Mouse (Mus musculus) heart, embryonic 10.5 days (tissue): ENCODE measurements around the gene Fabp1. TPM values are rescaled to one million over a fixed set of nuclear protein-coding genes. Genes with fewer than 3 reads are reported as not detected.
A peak's percentile ranks its signal among the peaks of the same experiment; 100 is the strongest.

Source experiments
- DNase-seq: peaks from one replicate; pipeline ENCODE4 v3.0.0-alpha.2; 2017; ENCODE audit warnings: low spot score
- H3K27ac ChIP-seq: fragments of 300-500 bp; sonication (generic); 2 replicates; pipeline ENCODE4 v1.5.1; 2016; ENCODE audit warnings: mild to moderate bottlenecking
- H3K27me3 ChIP-seq: fragments of 300-500 bp; sonication (generic); 2 replicates; pipeline ENCODE4 v1.6.1; 2016; ENCODE audit warnings: mild to moderate bottlenecking; ENCODE audit not compliant: poor library complexity, insufficient read depth, severe bottlenecking
- H3K36me3 ChIP-seq: fragments of 300-500 bp; sonication (generic); 2 replicates; pipeline ENCODE4 v1.6.1; 2016; ENCODE audit warnings: mild to moderate bottlenecking, moderate library complexity
- H3K4me1 ChIP-seq: fragments of 300-500 bp; sonication (generic); 2 replicates; pipeline ENCODE4 v1.6.1; 2016; ENCODE audit warnings: mild to moderate bottlenecking
- H3K4me3 ChIP-seq: fragments of 300-500 bp; sonication (generic); 2 replicates; pipeline ENCODE4 v1.5.1; 2016; ENCODE audit warnings: mild to moderate bottlenecking, moderate library complexity
- H3K9me3 ChIP-seq: fragments of 300-500 bp; sonication (generic); 2 replicates; pipeline ENCODE4 v1.6.1; 2016; ENCODE audit warnings: mild to moderate bottlenecking, moderate library complexity
- WGBS: fragments of 180-500 bp; shearing (Covaris S2); methylation state at CpG from one replicate; pipeline ENCODE4 v1.1.7; 2016; 5-methylcytosine and 5-hydroxymethylcytosine counted together
- polyA plus RNA-seq: library from polyadenylated mRNA; unstranded; fragments of >200 nt; fragmentation: Nextera tagmentation; extraction: Ambion mirVana; gene quantifications from 2 replicates; pipeline ENCODE4 v1.2.1, GENCODE M21; 2016

Fabp1 gene
- polyA plus RNA-seq, 1 experiment from 2014 or later = 1.9 TPM

DNA sequence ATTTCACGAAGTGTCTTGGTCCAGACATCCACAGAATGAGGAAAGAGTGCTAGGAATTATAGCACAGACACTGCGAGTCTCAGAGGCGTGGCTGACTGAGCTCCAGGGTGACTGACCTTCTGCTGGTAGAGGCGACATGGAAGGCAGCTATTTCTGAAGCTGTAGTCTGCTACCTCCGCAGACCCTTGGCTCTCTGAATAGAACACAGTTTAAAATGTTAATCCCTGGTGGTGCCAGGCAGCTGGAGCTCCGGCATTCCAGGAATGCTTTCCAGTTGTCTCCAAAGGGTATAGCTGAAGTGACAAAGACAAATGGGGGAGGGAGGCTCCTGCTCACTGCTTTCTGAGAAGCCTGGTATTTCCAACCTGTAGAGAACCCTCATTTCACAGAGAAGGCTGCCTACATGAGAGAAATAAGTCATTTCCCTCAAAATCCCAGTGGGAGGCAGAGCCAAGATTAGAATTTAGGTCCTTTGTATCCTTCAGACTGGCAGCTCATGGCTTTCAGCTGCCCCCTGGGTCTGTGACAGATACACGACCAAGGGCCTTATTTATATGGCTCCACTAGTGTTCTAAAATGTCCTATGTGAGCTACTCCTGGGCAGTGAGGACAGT lies 27.6 kb downstream of the Fabp1 start:
- Histone ChIP-seq H3K4me3 (0 out of 2 replicates have a peak overlapping the region, but pooled peaks have one; percentile 18), H3K27me3 (no peaks in the 10 kb centered on the region), H3K4me1 (peaks cover 31% of the 10 kb centered on the region), H3K36me3 (peaks cover 27% of the 10 kb centered on the region), H3K27ac (peak overlapping the region; percentile 84), H3K9me3 (no peaks in the 10 kb centered on the region)
- peak; percentile 87 for DNase-seq
- 4% methylated on average over 7 of the region's 7 CpGs for WGBS

- Histone ChIP-seq H3K27ac (no peak overlapping the region), H3K4me3 (no peak overlapping the region), H3K4me1 (0 out of 2 replicates have a peak, but pooled peaks cover 3% of the 10 kb centered on the region), H3K27me3 (no peaks in the 10 kb centered on the region), H3K9me3 (no peaks in the 10 kb centered on the region), H3K36me3 (peaks cover 56% of the 10 kb centered on the region)
- 74% methylated on average over 13 of the region's 13 CpGs for WGBS
- DNase-seq = no peak
Measured at GRCm38 (mm10) chr6:71235121-71235520, 35.5 kb downstream of the Fabp1 start.

- Histone ChIP-seq H3K4me1 (peaks cover 7% of the 10 kb centered on the region), H3K4me3 (no peak overlapping the region), H3K9me3 (no peaks in the 10 kb centered on the region), H3K36me3 (peaks cover 54% of the 10 kb centered on the region), H3K27me3 (no peaks in the 10 kb centered on the region), H3K27ac (no peak overlapping the region)
- DNase-seq = no peak
- 69% methylated on average over 3 of the region's 3 CpGs for WGBS
Measured at GRCm38 (mm10) chr6:71235944-71236343, 36.3 kb downstream of the Fabp1 start.

GRCm38 (mm10) chr6:71236506-71236905 lies 36.9 kb downstream of the Fabp1 start:
- no peaks in the 10 kb centered on the region for H3K9me3 ChIP-seq
- peaks cover 54% of the 10 kb centered on the region for H3K36me3 ChIP-seq
- no peak overlapping the region for H3K27ac ChIP-seq

DNA sequence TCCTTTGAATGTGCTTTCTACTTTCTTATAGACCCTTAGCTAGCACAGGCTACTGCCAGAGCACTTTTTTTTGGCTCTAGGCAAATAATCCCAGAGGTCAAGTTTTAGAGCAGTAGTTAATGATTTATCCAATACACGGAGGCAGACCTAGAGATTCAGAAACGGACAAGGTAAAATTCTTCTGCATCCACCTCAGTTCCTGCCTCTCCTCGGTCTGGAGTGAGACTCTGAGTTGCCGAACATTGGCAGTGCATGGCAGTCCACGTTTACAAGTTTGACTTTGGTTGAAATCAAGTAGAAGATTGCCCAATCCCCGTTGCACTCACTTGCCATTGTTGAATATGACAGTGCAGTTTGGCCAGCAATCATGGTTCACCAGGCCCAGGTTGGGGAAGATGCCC lies 37.4 kb downstream of the Fabp1 start:
- no peak overlapping the region for H3K27ac ChIP-seq
- no peak for DNase-seq
- H3K4me1 ChIP-seq = peaks cover 17% of the 10 kb centered on the region
- WGBS = 80% methylated on average over 6 of the region's 6 CpGs
- no peaks in the 10 kb centered on the region for H3K9me3 ChIP-seq
- H3K27me3 ChIP-seq = no peaks in the 10 kb centered on the region
- H3K36me3 ChIP-seq = peaks cover 54% of the 10 kb centered on the region
- no peak overlapping the region for H3K4me3 ChIP-seq

More at GRCm38 (mm10) chr6:71236506-71236905, 36.9 kb downstream of the Fabp1 start:
- 83% methylated on average over 6 of the region's 6 CpGs for WGBS
- no peaks in the 10 kb centered on the region for H3K27me3 ChIP-seq
- DNase-seq = no peak
- peaks cover 11% of the 10 kb centered on the region for H3K4me1 ChIP-seq
- H3K4me3 ChIP-seq = no peak overlapping the region

- Histone ChIP-seq H3K36me3 (peaks cover 56% of the 10 kb centered on the region), H3K27ac (no peak overlapping the region), H3K27me3 (no peaks in the 10 kb centered on the region), H3K4me1 (peaks cover 26% of the 10 kb centered on the region), H3K9me3 (no peaks in the 10 kb centered on the region), H3K4me3 (no peak overlapping the region)
- no peak for DNase-seq
- 89% methylated on average over 26 of the region's 26 CpGs for WGBS
Measured at GRCm38 (mm10) chr6:71239069-71239750, 39.6 kb downstream of the Fabp1 start.

DNA sequence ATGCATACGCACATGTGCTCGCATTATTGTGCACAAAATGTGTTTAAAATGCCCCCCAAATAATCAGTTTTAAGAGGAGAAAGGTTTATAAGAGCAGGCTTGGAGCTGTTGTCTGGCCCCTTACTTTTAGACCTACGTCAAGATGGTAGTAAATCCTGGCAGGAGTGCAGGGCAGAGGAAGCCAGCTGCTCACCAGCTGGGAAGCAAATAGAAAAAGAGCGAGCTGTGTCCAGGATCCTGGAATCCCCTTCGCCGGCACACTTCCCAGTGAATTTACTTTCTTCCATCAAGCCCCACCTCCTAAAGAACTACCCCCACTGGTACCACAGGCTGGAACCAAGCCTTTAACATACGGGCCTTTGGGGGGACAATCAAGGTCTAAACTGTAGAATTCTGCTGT lies 41.2 kb downstream of the Fabp1 start:
- no peak overlapping the region for H3K4me3 ChIP-seq
- no peaks in the 10 kb centered on the region for H3K9me3 ChIP-seq
- DNase-seq = no peak
- H3K4me1 ChIP-seq = peaks cover 26% of the 10 kb centered on the region
- peaks cover 61% of the 10 kb centered on the region for H3K36me3 ChIP-seq
- H3K27ac ChIP-seq = peak overlapping the region; percentile 64
- H3K27me3 ChIP-seq = no peaks in the 10 kb centered on the region
- 88% methylated on average over 7 of the region's 7 CpGs for WGBS

DNA sequence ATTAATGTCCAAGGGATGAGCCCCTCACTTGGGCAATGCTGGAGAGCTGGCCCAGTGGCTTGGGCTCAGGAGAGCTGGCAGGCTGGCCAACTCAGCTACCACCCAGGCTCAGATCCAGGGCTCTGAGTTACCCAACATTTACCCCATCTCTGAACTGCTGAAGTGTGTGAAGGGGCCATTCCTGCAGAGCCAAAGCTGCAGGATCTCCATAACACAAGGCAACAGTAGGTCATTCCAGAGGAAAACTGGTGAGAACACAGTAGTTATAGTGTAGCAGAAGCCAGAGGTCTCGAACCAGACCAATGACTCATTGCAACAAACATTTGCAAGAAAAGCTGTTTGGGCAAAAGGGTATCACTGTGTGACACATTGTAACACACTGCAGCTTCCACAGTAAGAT lies 43.2 kb downstream of the Fabp1 start:
- H3K9me3 ChIP-seq = no peaks in the 10 kb centered on the region
- H3K4me1 ChIP-seq = peaks cover 23% of the 10 kb centered on the region
- no peak overlapping the region for H3K4me3 ChIP-seq
- 80% methylated on average over 1 of the region's 1 CpGs for WGBS
- H3K27me3 ChIP-seq = no peaks in the 10 kb centered on the region
- no peak overlapping the region for H3K27ac ChIP-seq
- no peak for DNase-seq
- peaks cover 49% of the 10 kb centered on the region for H3K36me3 ChIP-seq

GRCm38 (mm10) chr6:71243258-71243657 lies 43.6 kb downstream of the Fabp1 start:
- no peaks in the 10 kb centered on the region for H3K9me3 ChIP-seq
- peaks cover 27% of the 10 kb centered on the region for H3K4me1 ChIP-seq
- no peak for DNase-seq
- WGBS = 77% methylated on average over 3 of the region's 3 CpGs
- H3K27ac ChIP-seq = no peak overlapping the region
- no peak overlapping the region for H3K4me3 ChIP-seq
- peaks cover 44% of the 10 kb centered on the region for H3K36me3 ChIP-seq
- no peaks in the 10 kb centered on the region for H3K27me3 ChIP-seq

- no peaks in the 10 kb centered on the region for H3K27me3 ChIP-seq
- no peaks in the 10 kb centered on the region for H3K9me3 ChIP-seq
- peaks cover 33% of the 10 kb centered on the region for H3K4me1 ChIP-seq
- peaks cover 31% of the 10 kb centered on the region for H3K36me3 ChIP-seq
- H3K27ac ChIP-seq = peak overlapping the region; percentile 87
- no peak for DNase-seq
- H3K4me3 ChIP-seq = no peak overlapping the region
- WGBS = 87% methylated on average over 1 of the region's 1 CpGs
Measured at GRCm38 (mm10) chr6:71248420-71248819, 48.8 kb downstream of the Fabp1 start.

- Histone ChIP-seq H3K36me3 (peaks cover 23% of the 10 kb centered on the region), H3K9me3 (no peaks in the 10 kb centered on the region), H3K27ac (peak overlapping the region; percentile 87), H3K4me1 (peaks cover 37% of the 10 kb centered on the region), H3K27me3 (no peaks in the 10 kb centered on the region), H3K4me3 (no peak overlapping the region)
- no peak for DNase-seq
- 45% methylated on average over 3 of the region's 3 CpGs for WGBS
Measured at GRCm38 (mm10) chr6:71249615-71250014, 50.0 kb downstream of the Fabp1 start.

DNA sequence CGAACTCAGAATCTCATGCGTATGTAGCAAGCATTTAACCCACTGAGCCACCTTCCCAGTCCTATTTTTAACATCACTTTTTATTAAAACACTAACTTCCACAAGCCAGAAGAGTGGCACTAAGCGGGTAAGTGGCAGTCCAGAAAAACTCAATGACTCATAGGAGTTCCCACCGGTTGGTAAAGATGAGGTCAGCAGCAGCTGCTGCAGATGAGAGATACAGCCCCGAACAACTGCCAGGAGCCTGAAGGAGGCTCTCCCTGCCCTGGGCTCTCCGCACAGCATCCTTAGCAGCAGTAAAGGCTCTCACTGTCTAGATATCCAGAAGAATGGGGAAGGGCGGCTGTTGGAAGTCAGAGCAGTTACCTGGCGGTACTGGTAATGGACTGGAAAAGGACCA lies 51.3 kb downstream of the Fabp1 start:
- peaks cover 20% of the 10 kb centered on the region for H3K36me3 ChIP-seq
- peaks cover 37% of the 10 kb centered on the region for H3K4me1 ChIP-seq
- 61% methylated on average over 8 of the region's 8 CpGs for WGBS
- no peaks in the 10 kb centered on the region for H3K27me3 ChIP-seq
- H3K4me3 ChIP-seq = no peak overlapping the region
- DNase-seq = peak; percentile 73
- H3K9me3 ChIP-seq = no peaks in the 10 kb centered on the region
- peak overlapping the region; percentile 16; the same call in 1 of the 2 replicates for H3K27ac ChIP-seq

DNA sequence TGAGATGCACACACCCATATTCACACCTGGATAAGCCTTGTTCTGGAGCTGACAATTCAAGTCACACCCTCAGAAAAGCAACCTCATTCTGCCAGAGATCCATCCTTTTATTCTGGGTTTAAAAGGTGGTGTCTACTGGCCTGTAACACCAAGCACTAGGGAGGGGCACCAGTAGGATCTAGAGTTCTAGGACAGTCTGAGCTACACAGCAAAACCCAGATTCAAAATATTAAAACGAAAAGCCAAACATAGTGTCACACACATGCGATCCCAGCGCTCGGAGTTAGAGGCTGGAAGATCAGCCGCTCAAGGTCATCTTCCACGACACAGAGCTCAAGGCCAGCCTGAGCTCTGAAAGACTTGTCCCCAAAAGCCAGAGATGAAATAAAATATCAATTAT lies 54.8 kb downstream of the Fabp1 start:
- Histone ChIP-seq H3K9me3 (no peaks in the 10 kb centered on the region), H3K36me3 (peaks cover 32% of the 10 kb centered on the region), H3K4me3 (no peak overlapping the region), H3K4me1 (peaks cover 28% of the 10 kb centered on the region), H3K27me3 (no peaks in the 10 kb centered on the region), H3K27ac (no peak overlapping the region)
- WGBS = 80% methylated on average over 6 of the region's 6 CpGs
- peak; percentile 54 for DNase-seq
